Mouse (Mus musculus): ENCODE results near the gene Bves. TPM values are rescaled to one million over a fixed set of nuclear protein-coding genes. Genes with fewer than 3 reads are reported as not detected.
"Not testable (repeated sequence)": the region's sequence is repeated elsewhere in the genome, so short reads cannot be mapped to it uniquely, and the experiment has no call there.

The Bves gene
- polyA plus RNA-seq, 1 experiment from 2014 or later: 2.8 TPM

GRCm38 (mm10) chr10:45339106-45339505, 3.5 kb downstream of the Bves start:
- WGBS: 81% methylated on average over 7 of the region's 7 CpGs
- Histone ChIP-seq H3K4me3 (ENCODE audit: low read depth, low read length) (no peak overlapping the region), H3K9ac (ENCODE audit: low read depth, low read length) (no peak overlapping the region), H3K4me2 (replicated peaks; ENCODE audit: low read depth) (no peak overlapping the region), H3K36me3 (ENCODE audit: control insufficient read depth, insufficient read depth) (no peaks in the 10 kb centered on the region), H3K27me3 (replicated peaks; ENCODE audit: control insufficient read depth, insufficient read depth, low read length) (peaks cover 27% of the 10 kb centered on the region), H3K9me3 (ENCODE audit: control insufficient read depth) (no peaks in the 10 kb centered on the region), H3K4me1 (replicated peaks; ENCODE audit: control insufficient read depth, insufficient read depth, low read length) (no peaks in the 10 kb centered on the region), H3K27ac (ENCODE audit: low read depth, low read length) (no peak overlapping the region)
- no peak for TF ChIP-seq CTCF (IDR thresholded peaks at IDR 0.05; ENCODE audit: low read depth)
- no peak for ATAC-seq

- TF ChIP-seq CTCF (IDR thresholded peaks at IDR 0.05; ENCODE audit: low read depth): peak; percentile 42; the same call in 1 of the 2 replicates
- Histone ChIP-seq H3K9me3 (ENCODE audit: control insufficient read depth) (no peaks in the 10 kb centered on the region), H3K27me3 (replicated peaks; ENCODE audit: control insufficient read depth, insufficient read depth, low read length) (no peaks in the 10 kb centered on the region), H3K36me3 (ENCODE audit: control insufficient read depth, insufficient read depth) (no peaks in the 10 kb centered on the region), H3K4me3 (ENCODE audit: low read depth, low read length) (no peak overlapping the region), H3K9ac (ENCODE audit: low read depth, low read length) (no peak overlapping the region), H3K27ac (ENCODE audit: low read depth, low read length) (no peak overlapping the region), H3K4me2 (replicated peaks; ENCODE audit: low read depth) (no peak overlapping the region), H3K4me1 (replicated peaks; ENCODE audit: control insufficient read depth, insufficient read depth, low read length) (no peaks in the 10 kb centered on the region)
- 84% methylated on average over 4 of the region's 4 CpGs for WGBS
- ATAC-seq: no peak
Observed at GRCm38 (mm10) chr10:45344381-45344780, 8.8 kb downstream of the Bves start.

- Histone ChIP-seq H3K4me2 (replicated peaks; ENCODE audit: low read depth) (no peak overlapping the region), H3K4me3 (ENCODE audit: low read depth, low read length) (no peak overlapping the region), H3K9ac (ENCODE audit: low read depth, low read length) (no peak overlapping the region), H3K36me3 (ENCODE audit: control insufficient read depth, insufficient read depth) (no peaks in the 10 kb centered on the region), H3K4me1 (replicated peaks; ENCODE audit: control insufficient read depth, insufficient read depth, low read length) (no peaks in the 10 kb centered on the region), H3K9me3 (ENCODE audit: control insufficient read depth) (no peaks in the 10 kb centered on the region), H3K27me3 (replicated peaks; ENCODE audit: control insufficient read depth, insufficient read depth, low read length) (no peaks in the 10 kb centered on the region), H3K27ac (ENCODE audit: low read depth, low read length) (no peak overlapping the region)
- no peak for TF ChIP-seq CTCF (IDR thresholded peaks at IDR 0.05; ENCODE audit: low read depth)
- 73% methylated on average over 9 of the region's 9 CpGs for WGBS
- ATAC-seq: peak; percentile 59; the same call in 1 of the 2 replicates
Observed at GRCm38 (mm10) chr10:45345217-45345616, 9.6 kb downstream of the Bves start.

GRCm38 (mm10) chr10:45348143-45348542, 12.6 kb downstream of the Bves start:
- not testable (repeated sequence) for H3K4me3 ChIP-seq (ENCODE audit: low read depth, low read length); H3K9ac ChIP-seq (ENCODE audit: low read depth, low read length); H3K9me3 ChIP-seq (ENCODE audit: control insufficient read depth); H3K4me2 ChIP-seq (replicated peaks; ENCODE audit: low read depth); H3K27me3 ChIP-seq (replicated peaks; ENCODE audit: control insufficient read depth, insufficient read depth, low read length); H3K27ac ChIP-seq (ENCODE audit: low read depth, low read length); H3K36me3 ChIP-seq (ENCODE audit: control insufficient read depth, insufficient read depth); ATAC-seq; H3K4me1 ChIP-seq (replicated peaks; ENCODE audit: control insufficient read depth, insufficient read depth, low read length)
- WGBS: 86% methylated on average over 3 of the region's 3 CpGs
- peak; percentile 39 for TF ChIP-seq CTCF (IDR thresholded peaks at IDR 0.05; ENCODE audit: low read depth)

- 90% methylated on average over 6 of the region's 6 CpGs for WGBS
- no peaks in the 10 kb centered on the region for H3K36me3 ChIP-seq (ENCODE audit: control insufficient read depth, insufficient read depth)
- no peak overlapping the region for H3K4me2 ChIP-seq (replicated peaks; ENCODE audit: low read depth)
- H3K4me1 ChIP-seq (replicated peaks; ENCODE audit: control insufficient read depth, insufficient read depth, low read length): no peaks in the 10 kb centered on the region
- no peak overlapping the region for H3K4me3 ChIP-seq (ENCODE audit: low read depth, low read length)
- H3K27ac ChIP-seq (ENCODE audit: low read depth, low read length): no peak overlapping the region
- no peaks in the 10 kb centered on the region for H3K9me3 ChIP-seq (ENCODE audit: control insufficient read depth)
- no peak overlapping the region for H3K9ac ChIP-seq (ENCODE audit: low read depth, low read length)
- H3K27me3 ChIP-seq (replicated peaks; ENCODE audit: control insufficient read depth, insufficient read depth, low read length): no peaks in the 10 kb centered on the region
- no peak for TF ChIP-seq CTCF (IDR thresholded peaks at IDR 0.05; ENCODE audit: low read depth)
- no peak for ATAC-seq
Observed at GRCm38 (mm10) chr10:45356091-45356490, 20.5 kb downstream of the Bves start.

GRCm38 (mm10) chr10:45363396-45363795, 27.8 kb downstream of the Bves start:
- ATAC-seq: no peak
- Histone ChIP-seq H3K9me3 (ENCODE audit: control insufficient read depth) (no peaks in the 10 kb centered on the region), H3K27me3 (replicated peaks; ENCODE audit: control insufficient read depth, insufficient read depth, low read length) (no peaks in the 10 kb centered on the region), H3K27ac (ENCODE audit: low read depth, low read length) (no peak overlapping the region), H3K4me3 (ENCODE audit: low read depth, low read length) (no peak overlapping the region), H3K9ac (ENCODE audit: low read depth, low read length) (no peak overlapping the region), H3K4me2 (replicated peaks; ENCODE audit: low read depth) (no peak overlapping the region), H3K4me1 (replicated peaks; ENCODE audit: control insufficient read depth, insufficient read depth, low read length) (no peaks in the 10 kb centered on the region), H3K36me3 (ENCODE audit: control insufficient read depth, insufficient read depth) (no peaks in the 10 kb centered on the region)
- TF ChIP-seq CTCF (IDR thresholded peaks at IDR 0.05; ENCODE audit: low read depth): no peak
- WGBS: 43% methylated on average over 5 of the region's 5 CpGs

Measured in intestine, postnatal 0 days (tissue).